Mouse (Mus musculus) G1E (cell line): Measurements from ENCODE around the gene Igsf11.

ENCODE experiments used
- CTCF ChIP-seq: IDR thresholded peaks from 2 replicates; pipeline ENCODE4 v1.5.1; 2012; ENCODE audit warnings: low read depth, low read length, inconsistent platforms, mixed read lengths
- POLR2AphosphoS5 ChIP-seq: IDR thresholded peaks from 2 replicates; pipeline ENCODE4 v1.6.1; 2012; ENCODE audit warnings: low read depth, low read length, inconsistent platforms; ENCODE audit not compliant: insufficient replicate concordance
- TAL1 ChIP-seq: conservative IDR thresholded peaks from 2 replicates; pipeline ENCODE4 v1.6.1; 2012; ENCODE audit warnings: low read depth, low read length, inconsistent platforms, mixed read lengths

DNA sequence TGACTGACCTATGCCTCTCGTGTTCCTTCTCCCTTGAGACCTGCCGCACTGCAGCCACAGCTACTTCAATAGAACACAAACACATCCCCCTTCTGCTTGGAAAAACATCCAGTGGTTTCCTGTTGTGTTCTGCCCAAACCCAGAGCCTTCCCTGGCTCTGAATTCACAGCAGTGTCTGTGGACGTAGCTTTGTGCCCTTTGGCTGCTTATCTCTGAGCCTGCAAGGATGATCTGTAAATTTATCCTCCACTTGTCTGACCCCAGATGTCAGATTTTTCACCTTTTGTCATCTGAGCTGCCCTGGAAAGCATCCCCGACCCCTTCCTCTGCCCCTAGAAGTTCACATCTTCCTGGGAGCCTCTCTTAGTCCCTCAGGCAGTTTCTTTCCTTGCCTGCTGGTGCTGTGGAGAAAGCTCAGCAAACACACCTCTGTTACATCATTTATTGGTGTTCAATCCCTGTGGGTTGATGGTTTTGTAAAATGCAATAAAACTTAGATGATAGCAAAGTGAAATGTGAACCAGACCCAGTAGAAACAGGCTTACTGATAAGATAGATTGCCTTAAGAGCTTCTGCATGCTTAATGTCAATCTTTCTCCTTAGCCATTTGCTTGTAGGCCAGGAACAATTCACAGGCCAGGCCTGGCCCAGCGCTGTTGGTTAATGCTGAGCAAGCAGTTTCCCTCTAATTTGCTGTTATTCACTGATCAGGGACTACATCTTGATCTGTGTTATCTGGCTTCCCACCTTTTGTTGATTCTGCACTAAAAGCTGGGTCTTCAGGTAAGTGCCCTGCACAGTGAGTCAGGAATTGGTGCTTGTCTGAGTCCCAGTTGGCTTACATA lies 51.5 kb downstream of the Igsf11 start:
- no peak for TF ChIP-seq CTCF
- no peak for TF ChIP-seq TAL1
- no peak for TF ChIP-seq POLR2AphosphoS5
